Mouse (Mus musculus) urinary bladder, adult 2 months (tissue): Measurements from ENCODE around the gene Sema4d. TPM values are rescaled to one million over a fixed set of nuclear protein-coding genes. Genes with fewer than 3 reads are reported as not detected.

Source experiments
- DNase-seq: peaks from one replicate; pipeline ENCODE4 v3.0.0; 2022; ENCODE audit warnings: low spot score
- polyA plus RNA-seq: library from polyadenylated mRNA; depleted of rRNA; stranded (reverse); fragments of >200 nt; gene quantifications from 2 replicates; pipeline ENCODE4 v1.2.3, GENCODE M21; 2012; rRNA removed

Gene Sema4d
- polyA plus RNA-seq, 1 experiment: 6.1 TPM

DNA sequence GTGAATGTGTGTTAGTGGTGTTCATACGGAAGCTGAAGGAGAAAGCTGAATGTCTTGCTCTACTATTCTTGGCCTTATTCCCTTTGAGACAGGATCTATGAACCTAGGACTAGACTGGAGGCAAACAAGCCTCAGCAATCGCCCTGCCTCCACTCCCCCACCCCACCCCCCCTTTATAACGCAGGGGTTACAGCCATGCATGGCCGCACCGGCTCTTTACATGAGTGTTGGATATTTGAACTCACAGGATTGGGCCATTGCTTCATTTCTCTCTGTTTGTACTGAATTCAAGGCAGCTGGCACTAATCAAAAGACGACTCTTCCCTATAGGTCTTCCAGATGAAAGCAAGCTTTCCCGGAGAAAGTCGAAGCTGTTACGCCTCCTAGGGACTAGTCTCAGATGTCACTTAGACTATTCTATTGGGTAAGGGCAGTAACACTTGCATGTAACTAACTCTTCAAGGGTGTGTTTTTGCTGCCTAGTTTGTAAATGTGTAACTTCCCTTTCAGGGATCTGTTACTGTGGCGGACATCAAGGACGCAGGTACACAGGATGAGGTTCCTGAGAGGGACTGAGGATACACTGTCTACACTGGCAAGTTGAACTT lies 151.3 kb downstream of the Sema4d start:
- DNase-seq: no peak

DNA sequence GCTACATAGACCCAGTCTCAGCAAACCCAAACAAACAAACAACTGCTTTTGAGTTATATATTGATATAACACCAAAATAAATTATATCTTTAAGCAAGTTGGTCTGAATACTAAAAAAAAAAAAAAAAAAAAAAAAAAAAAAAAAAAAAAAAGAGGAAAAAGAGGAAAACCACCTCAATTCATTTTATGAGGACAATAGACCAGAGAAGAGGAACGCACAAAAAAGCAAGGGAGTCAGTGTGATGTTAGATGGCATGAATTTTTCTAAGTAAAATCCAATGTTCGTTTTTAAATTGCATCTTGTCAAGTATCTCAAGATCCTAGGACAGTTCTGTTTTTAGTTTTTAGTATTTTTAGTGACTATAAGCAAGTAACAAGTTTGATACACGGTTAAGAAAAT lies 152.1 kb downstream of the Sema4d start:
- DNase-seq: no peak

DNA sequence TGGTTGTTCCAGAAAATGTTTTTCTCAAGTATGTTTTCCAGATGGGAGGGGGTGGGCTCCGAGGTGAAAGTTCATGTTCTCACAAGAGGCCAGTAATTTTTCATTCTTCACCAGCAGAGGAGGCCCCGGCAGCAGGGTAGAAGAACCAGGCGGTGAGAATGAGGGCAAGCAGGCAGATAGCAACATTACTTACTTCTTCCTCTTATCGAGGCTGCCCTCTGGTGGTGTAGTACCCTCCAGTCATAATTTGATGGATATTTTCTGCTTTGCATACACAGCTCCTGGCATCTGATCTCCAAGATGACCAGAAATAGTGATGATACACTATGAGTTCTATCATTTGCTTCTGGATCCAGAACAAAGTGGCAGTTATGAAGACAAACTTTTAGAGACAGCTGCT lies 154.6 kb downstream of the Sema4d start:
- DNase-seq: no peak

Other genes with a start within 250 kb of the Sema4d start
- 0.21 and 0.31 TPM in 2 replicates for gene Shc3, start 224.3 kb downstream of the Sema4d start, polyA plus RNA-seq
- 12.4 and 18.6 TPM in 2 replicates for gene Cks2, start 148.5 kb downstream of the Sema4d start, polyA plus RNA-seq
- 20.9 and 26.0 TPM in 2 replicates for gene Secisbp2, start 142.1 kb downstream of the Sema4d start, polyA plus RNA-seq
- gene Gadd45g, start 52.9 kb upstream of the Sema4d start, polyA plus RNA-seq: 68.6 and 122 TPM in 2 replicates